Mouse (Mus musculus) liver, embryonic 13.5 days (tissue): ENCODE data around the gene Akip1. TPM values are rescaled to one million over a fixed set of nuclear protein-coding genes. Genes with fewer than 3 reads are reported as not detected.
A peak's percentile ranks its signal among the peaks of the same experiment; 100 is the strongest.

Experiments used
- ATAC-seq: fragments of 200-750 bp; cut with Nextera tagmentation; 2 replicates; pipeline ENCODE4 v1.8.0; 2017; ENCODE audit warnings: low read depth, mild to moderate bottlenecking, moderate number of reproducible peaks, moderate library complexity
- DNase-seq: peaks from one replicate; pipeline ENCODE4 v3.0.0; 2022
- H3K27ac ChIP-seq: fragments of 300-500 bp; sonication (generic); 2 replicates; pipeline ENCODE4 v1.5.1; 2015; ENCODE audit warnings: moderate library complexity, mild to moderate bottlenecking, inconsistent platforms
- H3K27me3 ChIP-seq: fragments of 300-500 bp; sonication (generic); 2 replicates; pipeline ENCODE4 v1.6.1; 2015; ENCODE audit warnings: mild to moderate bottlenecking, inconsistent platforms
- H3K36me3 ChIP-seq: fragments of 300-500 bp; sonication (generic); 2 replicates; pipeline ENCODE4 v1.6.1; 2015; ENCODE audit warnings: mild to moderate bottlenecking, inconsistent platforms
- H3K4me1 ChIP-seq: fragments of 300-500 bp; sonication (generic); replicated peaks from 2 replicates; pipeline ENCODE4 v1.6.1; 2015; ENCODE audit warnings: inconsistent platforms
- H3K4me2 ChIP-seq: fragments of 300-500 bp; sonication (generic); 2 replicates; pipeline ENCODE4 v1.6.1; 2015; ENCODE audit warnings: inconsistent platforms, mild to moderate bottlenecking, moderate library complexity
- H3K4me3 ChIP-seq: fragments of 300-500 bp; sonication (generic); replicated peaks from 2 replicates; pipeline ENCODE4 v1.5.1; 2015; ENCODE audit warnings: mild to moderate bottlenecking, inconsistent platforms
- H3K9ac ChIP-seq: fragments of 300-500 bp; sonication (generic); 2 replicates; pipeline ENCODE4 v1.6.1; 2015; ENCODE audit warnings: mild to moderate bottlenecking, inconsistent platforms
- H3K9me3 ChIP-seq: fragments of 300-500 bp; sonication (generic); replicated peaks from 2 replicates; pipeline ENCODE4 v1.6.1; 2016; ENCODE audit warnings: inconsistent platforms
- WGBS: fragments of 180-500 bp; shearing (Covaris S2); methylation state at CpG from one replicate; pipeline ENCODE4 v1.1.7; 2015; ENCODE audit not compliant: insufficient replicate concordance; 5-methylcytosine and 5-hydroxymethylcytosine counted together
- polyA plus RNA-seq: library from polyadenylated mRNA; unstranded; fragments of >200 nt; fragmentation: Nextera tagmentation; extraction: Ambion mirVana; gene quantifications from 2 replicates; pipeline ENCODE4 v1.2.1, GENCODE M21; 2015

Gene Akip1
- polyA plus RNA-seq, 1 experiment from 2014 or later: 53.3 TPM

DNA sequence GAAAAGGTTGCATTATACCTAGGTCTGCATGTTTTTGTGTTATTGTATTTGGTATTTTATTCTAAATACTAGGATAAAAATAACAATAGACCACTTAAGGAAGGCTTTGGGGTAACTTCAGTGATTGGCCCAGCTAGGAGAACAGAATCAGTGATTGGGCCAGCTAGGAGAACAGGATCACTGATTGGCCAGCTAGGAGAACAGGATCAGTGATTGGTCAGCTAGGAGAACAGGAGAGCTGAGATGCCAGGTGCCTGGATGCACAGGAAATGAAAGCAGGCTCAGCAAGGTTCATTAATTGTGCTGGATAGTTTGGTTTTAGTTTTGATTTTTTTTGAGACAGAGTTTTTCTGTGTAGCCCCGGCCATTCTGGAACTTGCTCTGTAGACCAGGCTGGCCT is 22.6 kb upstream of the Akip1 start:
- no peaks in the 10 kb centered on the region for H3K4me1 ChIP-seq
- H3K27me3 ChIP-seq: no peaks in the 10 kb centered on the region
- no peak overlapping the region for H3K9ac ChIP-seq
- no peak for ATAC-seq
- no peak overlapping the region for H3K27ac ChIP-seq
- H3K4me2 ChIP-seq: no peak overlapping the region
- 81% methylated on average over 1 of the region's 1 CpGs for WGBS
- H3K36me3 ChIP-seq: no peaks in the 10 kb centered on the region
- no peak for DNase-seq
- H3K4me3 ChIP-seq: no peak overlapping the region
- H3K9me3 ChIP-seq: no peaks in the 10 kb centered on the region

DNA sequence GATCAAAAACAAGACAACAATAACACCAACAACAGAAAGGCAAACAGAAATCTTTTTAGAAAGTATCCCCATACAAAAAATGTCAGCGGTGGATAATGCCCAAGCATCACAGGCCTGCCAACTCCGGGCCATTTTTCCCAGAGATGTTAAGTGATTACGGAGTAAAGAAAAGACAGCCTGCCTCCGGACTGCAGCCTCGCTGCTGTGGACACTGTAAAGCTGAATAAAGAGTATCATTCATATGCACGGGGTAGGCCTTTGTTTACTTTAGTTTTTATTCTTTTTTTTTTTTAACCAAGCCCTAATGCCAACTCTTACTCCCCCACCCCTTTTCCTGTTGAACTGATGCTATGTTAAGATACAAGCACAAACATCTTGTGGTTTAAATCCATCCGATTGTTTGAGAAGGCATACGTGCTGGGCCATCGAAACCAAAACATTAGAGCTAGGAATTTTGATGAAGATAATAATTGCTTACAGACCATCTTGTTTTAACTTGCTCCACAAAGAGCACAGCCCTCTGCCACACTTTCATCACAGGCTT is 16.8 kb upstream of the Akip1 start:
- H3K4me1 ChIP-seq: no peaks in the 10 kb centered on the region

DNA sequence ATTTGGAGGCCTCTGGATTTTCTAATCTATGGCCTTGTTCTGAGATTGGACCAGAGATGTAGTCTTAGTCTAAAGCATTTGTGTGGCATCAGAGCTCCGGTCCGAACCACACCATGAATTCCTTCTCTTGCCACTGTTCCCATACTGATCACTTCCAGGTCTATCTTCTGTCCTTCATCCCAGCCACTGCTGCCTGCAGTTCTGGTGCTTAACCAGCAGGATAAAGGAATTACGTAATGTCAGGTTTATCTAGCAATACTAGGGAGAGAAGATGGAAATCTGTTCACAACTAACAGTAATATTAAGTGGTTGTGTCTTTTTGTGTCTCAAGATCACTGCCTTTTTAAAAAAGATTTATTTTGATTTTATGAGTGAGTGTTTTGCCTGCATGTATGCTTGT is 13.4 kb upstream of the Akip1 start:
- no peak overlapping the region for H3K27ac ChIP-seq
- H3K9me3 ChIP-seq: no peaks in the 10 kb centered on the region
- no peaks in the 10 kb centered on the region for H3K36me3 ChIP-seq
- no peak overlapping the region for H3K9ac ChIP-seq
- H3K27me3 ChIP-seq: no peaks in the 10 kb centered on the region
- DNase-seq (no peak), ATAC-seq (no peak)
- H3K4me1 ChIP-seq: no peaks in the 10 kb centered on the region
- H3K4me2 ChIP-seq: no peak overlapping the region
- H3K4me3 ChIP-seq: no peak overlapping the region
- 81% methylated on average over 3 of the region's 3 CpGs for whole genome bisulfite sequencing

More for the DNA sequence above, 16.8 kb upstream of the Akip1 start:
- Histone ChIP-seq H3K27me3 (no peaks in the 10 kb centered on the region), H3K4me2 (no peak overlapping the region), H3K9ac (no peak overlapping the region), H3K27ac (no peak overlapping the region), H3K4me3 (no peak overlapping the region), H3K9me3 (no peaks in the 10 kb centered on the region), H3K36me3 (no peaks in the 10 kb centered on the region)
- WGBS: 46% methylated on average over 9 of the region's 9 CpGs
- ATAC-seq (no peak), DNase-seq (no peak)

DNA sequence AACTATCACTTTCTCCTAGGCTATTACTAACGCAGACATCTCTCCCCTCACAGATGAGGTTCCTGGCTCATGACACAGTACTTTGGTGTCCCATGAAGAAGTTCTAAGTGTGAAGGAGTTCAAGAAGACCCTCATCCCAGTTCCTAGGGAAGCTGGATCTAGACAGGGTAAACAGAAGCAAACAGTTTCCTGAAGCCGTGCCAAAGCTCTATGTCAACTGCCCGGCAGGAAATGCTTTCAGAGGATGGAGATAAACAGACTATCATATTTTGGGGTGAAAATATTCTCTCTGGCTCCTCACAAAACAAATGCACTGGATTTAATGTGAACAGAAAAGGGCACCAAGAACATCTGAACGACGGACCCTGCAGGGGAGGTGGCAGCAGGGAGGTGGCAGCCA is 12.5 kb upstream of the Akip1 start:
- 72% methylated on average over 5 of the region's 5 CpGs for WGBS
- H3K27me3 ChIP-seq: no peaks in the 10 kb centered on the region
- no peak for DNase-seq
- H3K9ac ChIP-seq: no peak overlapping the region
- no peaks in the 10 kb centered on the region for H3K4me1 ChIP-seq
- no peak overlapping the region for H3K4me3 ChIP-seq
- no peaks in the 10 kb centered on the region for H3K36me3 ChIP-seq
- H3K4me2 ChIP-seq: no peak overlapping the region
- H3K27ac ChIP-seq: no peak overlapping the region
- H3K9me3 ChIP-seq: no peaks in the 10 kb centered on the region
- no peak for ATAC-seq

DNA sequence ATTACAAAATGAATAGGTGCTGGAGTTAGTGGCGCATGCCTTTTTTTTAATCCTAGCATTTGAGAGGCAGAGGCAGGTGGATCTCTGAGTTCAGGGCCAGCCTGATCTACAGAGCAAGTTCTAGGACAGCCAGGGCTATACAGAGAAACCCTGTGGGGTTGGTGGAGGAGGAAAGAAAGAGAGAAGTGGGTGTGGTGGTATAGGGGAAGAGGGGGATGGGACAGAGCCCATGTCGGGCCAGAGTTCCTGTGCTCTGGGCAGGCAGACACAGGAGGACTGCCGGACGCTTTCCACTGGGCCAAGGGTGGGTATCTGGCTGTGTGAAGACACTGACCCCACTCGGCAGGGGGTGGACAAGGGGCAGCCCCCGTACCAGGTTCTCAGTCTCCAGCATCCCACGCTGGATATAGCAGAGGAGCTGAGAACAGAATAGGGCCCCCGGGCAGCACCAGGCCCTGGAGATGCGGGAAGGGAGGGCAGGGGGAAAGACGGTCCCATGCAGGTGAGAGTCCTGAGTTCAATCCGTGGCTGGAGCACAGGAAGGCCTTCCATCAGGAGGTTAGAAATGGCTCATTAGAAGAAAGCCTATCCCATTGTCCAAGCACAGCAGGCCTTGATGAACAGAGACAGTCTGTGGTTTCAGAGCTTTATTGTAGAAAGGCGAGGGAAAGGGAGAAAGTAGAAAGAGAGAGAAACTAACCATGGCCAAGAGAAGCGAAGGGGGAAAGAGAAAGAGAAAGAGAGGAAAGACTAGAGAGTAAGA is 8.7 kb upstream of the Akip1 start:
- Histone ChIP-seq H3K27ac (no peak overlapping the region), H3K9ac (no peak overlapping the region), H3K27me3 (no peaks in the 10 kb centered on the region), H3K4me2 (no peak overlapping the region), H3K36me3 (no peaks in the 10 kb centered on the region), H3K4me1 (no peaks in the 10 kb centered on the region), H3K4me3 (no peak overlapping the region), H3K9me3 (no peaks in the 10 kb centered on the region)
- 64% methylated on average over 13 of the region's 13 CpGs for WGBS
- ATAC-seq: no peak
- DNase-seq: no peak

DNA sequence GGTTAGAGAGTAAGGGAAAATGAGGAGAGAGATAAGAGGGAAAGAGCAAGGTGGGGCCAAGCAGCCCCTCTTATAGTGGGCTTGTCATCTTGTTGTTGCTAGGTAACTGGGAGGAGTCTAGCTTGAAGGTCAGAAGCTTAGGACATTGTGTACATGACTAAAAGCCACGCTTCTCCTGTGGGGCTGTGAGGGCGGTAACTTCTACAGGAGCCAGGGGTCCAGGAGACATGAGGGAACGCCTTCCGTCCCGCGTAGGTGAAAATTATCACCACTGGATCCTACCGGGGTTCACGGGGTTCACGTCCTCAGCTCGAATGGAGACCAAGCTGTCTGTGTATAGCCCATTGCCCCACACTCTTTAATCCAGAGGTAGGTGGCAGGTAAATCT is 8.2 kb upstream of the Akip1 start:
- Histone ChIP-seq H3K27me3 (no peaks in the 10 kb centered on the region), H3K4me3 (no peak overlapping the region), H3K4me2 (no peak overlapping the region), H3K9me3 (no peaks in the 10 kb centered on the region), H3K27ac (no peak overlapping the region), H3K4me1 (no peaks in the 10 kb centered on the region), H3K9ac (no peak overlapping the region), H3K36me3 (no peaks in the 10 kb centered on the region)
- 90% methylated on average over 10 of the region's 10 CpGs for WGBS
- DNase-seq: no peak
- no peak for ATAC-seq

DNA sequence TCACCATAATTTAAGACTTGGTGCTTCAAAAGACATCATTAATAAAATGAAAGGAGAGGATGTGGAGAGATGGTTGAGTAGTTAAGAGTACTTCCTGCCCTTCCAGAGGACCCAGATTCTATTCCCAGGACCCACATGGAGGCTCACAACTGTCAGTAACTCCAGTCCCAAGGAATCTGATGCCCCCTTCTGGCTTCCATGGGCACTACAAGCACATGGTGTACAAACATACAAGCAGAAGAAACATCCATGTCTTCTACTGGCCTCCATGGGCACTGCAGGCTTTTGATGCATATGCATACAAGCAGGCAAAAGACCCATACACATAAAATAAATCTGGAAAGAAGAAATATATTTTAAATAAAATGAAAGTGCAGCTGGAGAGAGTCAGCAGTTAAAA is 3.3 kb upstream of the Akip1 start:
- H3K36me3 ChIP-seq: no peaks in the 10 kb centered on the region
- H3K27ac ChIP-seq: no peak overlapping the region
- no peak overlapping the region for H3K9ac ChIP-seq
- H3K4me3 ChIP-seq: no peak overlapping the region
- ATAC-seq (no peak), DNase-seq (no peak)
- H3K27me3 ChIP-seq: no peaks in the 10 kb centered on the region
- no peak overlapping the region for H3K4me2 ChIP-seq
- peaks cover 24% of the 10 kb centered on the region for H3K4me1 ChIP-seq
- H3K9me3 ChIP-seq: no peaks in the 10 kb centered on the region

DNA sequence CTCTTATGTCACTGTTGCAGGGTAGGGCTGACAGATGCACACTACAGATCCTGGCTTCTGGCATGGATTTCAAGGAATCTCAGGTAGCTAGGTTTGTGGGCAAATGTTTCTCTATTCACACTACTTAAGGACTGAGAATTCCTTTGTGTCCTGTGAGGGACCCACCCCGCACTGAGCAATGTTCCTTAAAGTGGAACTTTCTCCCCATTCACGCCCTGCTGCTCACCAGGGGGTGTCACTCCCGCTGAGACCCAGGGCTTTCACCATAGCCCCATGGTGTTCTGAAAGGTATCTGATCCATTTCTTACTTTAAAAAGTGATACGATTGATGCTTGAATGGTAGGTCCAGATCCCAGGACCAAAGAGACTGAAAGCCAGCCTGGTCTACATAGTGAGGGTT is 769 bp upstream of the Akip1 start:
- peak overlapping the region; percentile 75 for H3K4me3 ChIP-seq
- H3K4me2 ChIP-seq: peak overlapping the region; percentile 82
- no peak overlapping the region for H3K27ac ChIP-seq
- no peak for ATAC-seq
- H3K36me3 ChIP-seq: peaks cover 12% of the 10 kb centered on the region
- H3K4me1 ChIP-seq: peaks cover 47% of the 10 kb centered on the region
- peak overlapping the region; percentile 53; the same call in 1 of the 2 replicates for H3K9ac ChIP-seq
- H3K27me3 ChIP-seq: no peaks in the 10 kb centered on the region
- no peaks in the 10 kb centered on the region for H3K9me3 ChIP-seq
- WGBS: 66% methylated on average over 4 of the region's 4 CpGs
- DNase-seq: no peak

DNA sequence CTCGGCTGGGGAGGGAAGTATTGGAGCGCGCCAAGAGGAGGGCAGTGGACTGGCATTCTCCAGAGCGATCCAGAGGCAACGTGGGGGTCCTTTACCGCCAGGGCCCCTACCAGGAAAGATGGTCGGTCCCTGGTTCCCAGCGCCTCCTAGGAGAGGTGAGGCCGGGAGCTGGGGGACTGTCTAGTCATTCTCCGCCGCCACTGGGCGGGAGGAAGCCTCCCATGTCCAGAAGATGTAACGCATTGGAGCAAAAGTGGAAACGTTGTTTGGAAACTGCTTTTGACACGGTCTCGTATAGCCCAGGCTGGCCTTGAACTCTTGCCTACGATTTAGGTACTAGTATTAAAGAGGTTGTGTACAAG is 507 bp downstream of the Akip1 start:
- peak overlapping the region; percentile 77 for H3K27ac ChIP-seq
- H3K27me3 ChIP-seq: no peaks in the 10 kb centered on the region
- H3K4me2 ChIP-seq: peak overlapping the region; percentile 82
- H3K9me3 ChIP-seq: no peaks in the 10 kb centered on the region
- peak overlapping the region; percentile 75 for H3K4me3 ChIP-seq
- 2% methylated on average over 17 of the region's 17 CpGs for WGBS
- DNase-seq (no peak), ATAC-seq (peak; percentile 57)
- peak overlapping the region; percentile 87 for H3K9ac ChIP-seq
- peaks cover 25% of the 10 kb centered on the region for H3K36me3 ChIP-seq
- peaks cover 49% of the 10 kb centered on the region for H3K4me1 ChIP-seq

DNA sequence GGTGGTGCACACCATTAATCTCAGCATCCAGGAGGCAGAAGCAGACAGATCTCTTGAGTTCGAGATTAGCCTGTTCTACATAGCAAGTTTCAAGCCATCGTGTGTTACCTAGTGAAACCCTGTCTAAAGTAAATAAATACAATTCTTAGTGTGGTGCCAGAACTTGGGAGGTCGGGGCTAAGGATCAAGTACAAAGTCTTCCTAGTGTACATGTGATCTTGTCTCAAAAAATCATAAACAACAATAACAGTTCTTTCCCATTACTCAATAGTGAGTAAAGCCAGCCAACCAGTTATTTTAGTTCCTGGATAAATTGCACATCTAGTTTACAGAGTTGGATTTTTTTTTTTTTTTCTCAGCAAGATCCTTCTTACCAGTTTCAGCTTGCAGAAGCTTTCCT is 971 bp downstream of the Akip1 start:
- Histone ChIP-seq H3K4me1 (peaks cover 49% of the 10 kb centered on the region), H3K4me2 (peak overlapping the region; percentile 82), H3K4me3 (peak overlapping the region; percentile 75), H3K9me3 (no peaks in the 10 kb centered on the region), H3K27me3 (no peaks in the 10 kb centered on the region), H3K9ac (peak overlapping the region; percentile 87), H3K27ac (peak overlapping the region; percentile 77; the same call in 1 of the 2 replicates), H3K36me3 (peaks cover 30% of the 10 kb centered on the region)
- WGBS: 37% methylated on average over 3 of the region's 3 CpGs
- ATAC-seq (no peak), DNase-seq (no peak)

DNA sequence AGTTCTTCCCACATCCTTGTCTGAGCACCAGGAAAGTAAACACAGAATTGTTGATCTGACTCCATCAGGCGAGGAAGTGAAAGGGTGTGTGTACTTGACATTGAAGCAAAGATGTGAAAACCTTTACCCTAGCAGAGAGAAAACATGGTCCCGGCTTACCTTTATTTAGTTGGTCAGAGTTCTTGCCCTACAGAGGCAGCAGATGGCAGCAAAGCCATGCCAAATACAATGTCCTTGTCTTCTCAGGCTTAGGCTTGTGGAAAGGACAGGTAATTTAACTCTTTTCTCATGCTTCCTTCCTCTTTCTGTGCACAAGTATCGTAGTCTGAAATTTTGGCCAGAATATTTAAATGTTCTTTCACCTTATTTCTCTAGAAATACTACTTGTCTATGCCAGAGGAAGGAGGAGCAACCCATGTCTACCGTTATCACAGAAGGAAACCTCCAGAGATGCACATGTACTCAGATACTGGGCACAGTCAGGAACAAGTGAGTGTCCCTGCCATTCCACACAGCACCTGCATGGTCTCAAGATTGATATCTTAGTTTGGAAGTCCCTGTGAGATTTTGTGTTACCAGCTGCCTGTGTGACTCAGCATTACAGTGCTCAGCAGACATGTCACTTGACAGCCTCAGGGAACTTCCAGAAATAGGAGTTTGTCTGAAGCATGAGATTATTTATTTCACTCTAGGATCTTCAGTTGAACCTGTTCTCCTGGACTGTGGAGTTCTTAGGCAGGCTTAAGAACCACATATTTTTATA is 3.7 kb downstream of the Akip1 start:
- no peak overlapping the region for H3K27ac ChIP-seq
- no peak overlapping the region for H3K9ac ChIP-seq
- no peaks in the 10 kb centered on the region for H3K9me3 ChIP-seq
- no peak overlapping the region for H3K4me3 ChIP-seq
- ATAC-seq (no peak), DNase-seq (peak; percentile 22)
- no peak overlapping the region for H3K4me2 ChIP-seq
- H3K27me3 ChIP-seq: no peaks in the 10 kb centered on the region
- H3K4me1 ChIP-seq: peaks cover 49% of the 10 kb centered on the region
- H3K36me3 ChIP-seq: peaks cover 57% of the 10 kb centered on the region
- WGBS: 34% methylated on average over 4 of the region's 4 CpGs
